Comparison of ENCODE assay signal across 8 mouse cellular contexts in the genomic region with DNA sequence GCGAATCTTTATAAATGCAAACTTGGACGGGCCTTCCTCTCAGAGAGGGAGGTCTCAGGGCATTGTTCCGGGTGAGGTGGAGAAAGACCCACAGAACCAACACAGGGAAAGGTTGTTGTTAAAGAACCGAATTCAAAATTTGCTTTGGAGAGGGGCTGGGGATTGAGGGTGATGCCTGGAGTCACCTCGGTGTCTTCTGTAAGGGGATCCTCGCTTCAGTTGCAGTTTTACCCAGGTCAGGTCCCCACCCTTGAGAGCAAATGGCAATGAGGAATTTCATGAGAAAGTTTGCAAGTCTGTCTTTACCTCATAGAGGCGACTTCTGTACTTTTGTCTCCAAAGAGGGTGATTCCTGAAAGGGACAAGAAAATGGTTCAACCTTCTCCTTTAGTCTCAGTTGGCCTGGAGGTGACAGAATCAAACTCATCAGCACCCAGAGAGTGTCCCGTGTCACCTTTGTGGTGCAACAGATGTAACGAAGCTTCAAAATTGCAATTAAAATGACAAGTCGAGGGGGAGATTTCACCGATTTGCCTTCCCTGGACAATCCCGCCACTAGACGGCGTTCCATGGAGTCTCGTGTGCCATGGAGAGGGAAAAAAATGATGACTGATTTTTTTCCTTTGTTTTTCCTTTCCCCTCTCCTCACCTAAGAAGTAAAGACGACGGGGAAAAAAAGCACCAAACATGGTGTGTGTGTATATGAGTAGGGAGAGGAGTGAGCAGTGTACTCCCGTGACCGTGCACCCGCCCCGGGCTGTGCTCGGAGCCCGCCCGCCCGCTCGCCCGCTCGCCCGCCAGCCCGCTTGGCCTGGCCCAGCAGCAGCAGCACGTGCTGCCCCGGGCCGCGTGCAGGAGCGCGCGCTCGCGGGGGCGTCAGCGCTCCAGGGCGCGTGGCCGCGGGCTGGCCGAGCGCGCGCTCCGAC. TPM values are rescaled to one million over a fixed set of nuclear protein-coding genes. Genes with fewer than 3 reads are reported as not detected.
DNase-seq lines count a peak whose midpoint lies in the region; ATAC-seq lines count a peak whose summit lies in the region.

No protein-coding gene starts in this region.

- no peak for ATAC-seq in heart, embryonic 13.5 days (ENCODE audit: extremely low read depth, insufficient number of reproducible peaks, low FRiP score, low TSS enrichment)
- ATAC-seq in embryonic facial prominence, embryonic 15.5 days (ENCODE audit: insufficient number of reproducible peaks, low FRiP score, low TSS enrichment, low read depth), result no peak
- peak; percentile 4 for ATAC-seq in inflammation-experienced regulatory T-cells, adult 6 months
- ATAC-seq in megakaryocyte progenitor cell, adult 5-6 weeks (replicated peaks; ENCODE audit: poor library complexity), result peak; percentile 32
- peak; percentile 62; the same call in 1 of the 2 replicates for ATAC-seq in stomach, embryonic 14.5 days (ENCODE audit: insufficient number of reproducible peaks, insufficient read depth, low FRiP score, low read depth)

- H3K9ac ChIP-seq in heart, embryonic 13.5 days, result peak overlapping the region; percentile 70
- 0 out of 2 replicates have a peak overlapping the region, but pooled peaks have one; percentile 21 for H3K9ac ChIP-seq in embryonic facial prominence, embryonic 15.5 days
- 0 out of 2 replicates have a peak overlapping the region, but pooled peaks have one; percentile 14 for H3K9ac ChIP-seq in stomach, embryonic 14.5 days (replicated peaks; ENCODE audit: low read depth, low read length)

- DNase-seq in heart, postnatal 4 days, result no peak
- DNase-seq in ZHBTc4 (ENCODE audit: low read depth, low spot score), result peak; percentile 48
- no peak for DNase-seq in spleen, postnatal 14 days (ENCODE audit: low spot score in 2 of 2)

- no peak overlapping the region for H3K27ac ChIP-seq in heart, embryonic 13.5 days (replicated peaks)
- H3K27ac ChIP-seq in embryonic facial prominence, embryonic 15.5 days (replicated peaks), result no peak overlapping the region
- no peak overlapping the region for H3K27ac ChIP-seq in stomach, embryonic 14.5 days (ENCODE audit: low read length)

- 4% methylated on average over 43 of the region's 50 CpGs for WGBS in heart, embryonic 13.5 days
- 3% methylated on average over 43 of the region's 50 CpGs for WGBS in embryonic facial prominence, embryonic 15.5 days
- WGBS in stomach, embryonic 14.5 days, result 3% methylated on average over 49 of the region's 50 CpGs

- H3K4me3 ChIP-seq in heart, embryonic 13.5 days, result peak overlapping the region; percentile 52
- peak overlapping the region; percentile 47 for H3K4me3 ChIP-seq in embryonic facial prominence, embryonic 15.5 days (replicated peaks)
- H3K4me3 ChIP-seq in stomach, embryonic 14.5 days (ENCODE audit: low read depth, low read length), result peak overlapping the region; percentile 35

- no peaks in the 10 kb centered on the region for H3K36me3 ChIP-seq in heart, embryonic 13.5 days
- H3K36me3 ChIP-seq in embryonic facial prominence, embryonic 15.5 days, result no peaks in the 10 kb centered on the region
- no peaks in the 10 kb centered on the region for H3K36me3 ChIP-seq in stomach, embryonic 14.5 days (ENCODE audit: control insufficient read depth, insufficient read depth, low read length)

- H3K9me3 ChIP-seq in heart, embryonic 13.5 days, result no peaks in the 10 kb centered on the region
- no peaks in the 10 kb centered on the region for H3K9me3 ChIP-seq in embryonic facial prominence, embryonic 15.5 days (replicated peaks)
- no peaks in the 10 kb centered on the region for H3K9me3 ChIP-seq in stomach, embryonic 14.5 days (ENCODE audit: control insufficient read depth, low read depth, low read length)

- H3K27me3 ChIP-seq in heart, embryonic 13.5 days (replicated peaks), result peaks cover 92% of the 10 kb centered on the region
- peaks cover 62% of the 10 kb centered on the region for H3K27me3 ChIP-seq in embryonic facial prominence, embryonic 15.5 days
- peaks cover 42% of the 10 kb centered on the region for H3K27me3 ChIP-seq in stomach, embryonic 14.5 days (ENCODE audit: control insufficient read depth, insufficient read depth, low read length)

- peak overlapping the region; percentile 84 for H3K4me2 ChIP-seq in heart, embryonic 13.5 days
- H3K4me2 ChIP-seq in embryonic facial prominence, embryonic 15.5 days (replicated peaks), result peak overlapping the region; percentile 82
- H3K4me2 ChIP-seq in stomach, embryonic 14.5 days (replicated peaks; ENCODE audit: low read depth, low read length), result peak overlapping the region; percentile 91

- peaks cover 24% of the 10 kb centered on the region for H3K4me1 ChIP-seq in heart, embryonic 13.5 days
- peaks cover 23% of the 10 kb centered on the region for H3K4me1 ChIP-seq in embryonic facial prominence, embryonic 15.5 days
- H3K4me1 ChIP-seq in stomach, embryonic 14.5 days (ENCODE audit: control insufficient read depth, insufficient read depth, low read length), result 0 out of 2 replicates have a peak, but pooled peaks cover 8% of the 10 kb centered on the region

RNA-seq across cellular contexts. Expression of a gene that starts 12.1 kb away (rescaled TPM):
- 0.05 and 0.11 TPM in 2 replicates for polyA plus RNA-seq in heart, embryonic 13.5 days (2015; fragmentation: Nextera tagmentation; extraction: Ambion mirVana)
- total RNA-seq in heart, postnatal 4 days (2021), result not detected
- polyA plus RNA-seq in embryonic facial prominence, embryonic 15.5 days (2015; fragmentation: Nextera tagmentation; extraction: Ambion mirVana), result 0.17 and 0.52 TPM in 2 replicates
- not detected for polyA plus RNA-seq in inflammation-experienced regulatory T-cells, adult 6 months (2017; shearing (Covaris generic))
- 0.42 and 0.59 TPM in 2 replicates for total RNA-seq in megakaryocyte progenitor cell, adult 5-6 weeks (2015)
- total RNA-seq in megakaryocyte progenitor cell, adult 5-6 weeks (2017), result not detected in 2 replicates
- 0.15 TPM in 1 of 2 replicates, not detected in the other for polyA plus RNA-seq in stomach, embryonic 14.5 days (2014; fragmentation: Nextera tagmentation; extraction: Ambion mirVana)

Comparison
In these comparisons a context has a peak if more than half of its experiments do, and no peak if none do; other contexts are left out.
1. ATAC-seq: peak in inflammation-experienced regulatory T-cells, adult 6 months (single experiment), megakaryocyte progenitor cell, adult 5-6 weeks (single experiment) and stomach, embryonic 14.5 days (single experiment); none in heart, embryonic 13.5 days (single experiment) and embryonic facial prominence, embryonic 15.5 days (single experiment).
2. H3K9ac ChIP-seq: peak in every context shown above with its lines; median percentile 70 in heart, embryonic 13.5 days; 21 in embryonic facial prominence, embryonic 15.5 days; 14 in stomach, embryonic 14.5 days.
3. Peak in every context shown above with its lines, with median percentiles within 50 percentile points of each other: H3K4me2 ChIP-seq and H3K4me3 ChIP-seq.